Mouse (Mus musculus) limb, embryonic 15.5 days (tissue): ENCODE measurements around the gene Pitpnm3. TPM values are rescaled to one million over a fixed set of nuclear protein-coding genes. Genes with fewer than 3 reads are reported as not detected.

Source experiments
- ATAC-seq: fragments of 200-750 bp; cut with Nextera tagmentation; 2 replicates; pipeline ENCODE4 v1.8.0; 2017; ENCODE audit warnings: low read depth, moderate TSS enrichment; ENCODE audit not compliant: insufficient number of reproducible peaks, low FRiP score, low TSS enrichment
- H3K27ac ChIP-seq: fragments of 300-500 bp; sonication (generic); 2 replicates; pipeline ENCODE4 v1.5.1; 2015; ENCODE audit warnings: moderate library complexity, mild to moderate bottlenecking, inconsistent platforms
- H3K27me3 ChIP-seq: fragments of 300-500 bp; sonication (generic); 2 replicates; pipeline ENCODE4 v1.6.1; 2015; ENCODE audit warnings: inconsistent platforms
- H3K36me3 ChIP-seq: fragments of 300-500 bp; sonication (generic); 2 replicates; pipeline ENCODE4 v1.6.1; 2015; ENCODE audit warnings: inconsistent platforms
- H3K4me1 ChIP-seq: fragments of 300-500 bp; sonication (generic); 2 replicates; pipeline ENCODE4 v1.6.1; 2015; ENCODE audit warnings: inconsistent platforms
- H3K4me2 ChIP-seq: fragments of 300-500 bp; sonication (generic); 2 replicates; pipeline ENCODE4 v1.6.1; 2015; ENCODE audit warnings: mild to moderate bottlenecking, inconsistent platforms
- H3K4me3 ChIP-seq: fragments of 300-500 bp; sonication (generic); 2 replicates; pipeline ENCODE4 v1.5.1; 2015; ENCODE audit warnings: mild to moderate bottlenecking, inconsistent platforms
- H3K9ac ChIP-seq: fragments of 300-500 bp; sonication (generic); 2 replicates; pipeline ENCODE4 v1.6.1; 2015; ENCODE audit warnings: inconsistent platforms
- H3K9me3 ChIP-seq: fragments of 300-500 bp; sonication (generic); 2 replicates; pipeline ENCODE4 v1.6.1; 2016; ENCODE audit warnings: inconsistent platforms
- WGBS: fragments of 180-500 bp; shearing (Covaris S2); methylation state at CpG from one replicate; pipeline ENCODE4 v1.1.7; 2015; 5-methylcytosine and 5-hydroxymethylcytosine counted together
- polyA plus RNA-seq: library from polyadenylated mRNA; unstranded; fragments of >200 nt; fragmentation: Nextera tagmentation; extraction: Ambion mirVana; gene quantifications from 2 replicates; pipeline ENCODE4 v1.2.1, GENCODE M21; 2015

The Pitpnm3 gene
- polyA plus RNA-seq, 1 experiment from 2014 or later = 0.70 TPM

DNA sequence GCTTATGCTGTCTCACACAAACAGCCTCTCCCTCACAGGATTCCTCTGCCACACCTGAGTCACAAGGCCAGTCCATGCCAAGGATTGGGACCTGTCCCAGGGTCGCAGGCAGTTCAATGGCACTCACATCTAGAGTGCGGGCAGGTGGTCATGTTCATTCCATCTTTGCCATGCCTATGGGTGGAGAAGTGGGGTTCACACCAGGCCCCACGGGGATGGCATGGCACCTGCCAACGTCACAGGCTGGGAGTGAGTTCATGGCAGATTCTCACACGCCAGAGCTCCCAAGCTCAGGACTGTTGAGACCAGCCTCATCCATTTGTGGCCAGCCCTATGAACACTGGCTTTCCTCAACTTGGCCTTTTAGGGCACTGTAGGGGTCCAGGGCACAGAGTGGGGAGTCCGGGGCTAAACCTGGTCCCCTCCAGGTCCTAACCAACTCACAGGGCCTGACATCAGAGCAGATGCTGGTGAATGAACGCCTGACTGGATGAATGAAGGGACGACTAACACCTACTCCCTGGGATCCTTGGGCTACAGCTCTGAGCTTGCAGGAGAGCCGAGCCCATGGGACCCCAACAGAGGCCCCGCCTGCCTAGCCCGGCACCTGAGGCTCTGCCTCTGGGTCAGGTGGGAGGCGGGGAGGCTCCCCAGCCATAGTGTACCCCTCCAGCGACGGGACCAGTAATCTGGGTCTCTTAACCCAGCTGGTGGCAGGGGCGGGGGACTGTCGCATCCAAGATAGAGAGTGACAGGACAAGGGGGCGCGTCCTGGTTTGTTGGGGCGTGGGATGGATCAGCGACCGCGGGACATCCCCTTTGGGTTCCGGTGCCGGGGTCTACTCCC lies 819 bp downstream of the Pitpnm3 start:
- Histone ChIP-seq H3K36me3 (no peaks in the 10 kb centered on the region), H3K4me2 (peak overlapping the region; percentile 97), H3K9ac (peak overlapping the region; percentile 51; the same call in 1 of the 2 replicates), H3K9me3 (no peaks in the 10 kb centered on the region), H3K27me3 (peaks cover 60% of the 10 kb centered on the region), H3K27ac (no peak overlapping the region), H3K4me3 (peak overlapping the region; percentile 56), H3K4me1 (peaks cover 37% of the 10 kb centered on the region)
- no peak for ATAC-seq
- WGBS = 14% methylated on average over 24 of the region's 24 CpGs

- Histone ChIP-seq H3K4me2 (no peak overlapping the region), H3K4me3 (no peak overlapping the region), H3K9me3 (no peaks in the 10 kb centered on the region), H3K27me3 (peaks cover 57% of the 10 kb centered on the region), H3K4me1 (peaks cover 37% of the 10 kb centered on the region), H3K9ac (no peak overlapping the region), H3K27ac (no peak overlapping the region), H3K36me3 (no peaks in the 10 kb centered on the region)
- ATAC-seq = no peak
- 59% methylated on average over 10 of the region's 10 CpGs for WGBS
Observed at GRCm38 (mm10) chr11:72133075-72133474, 2.5 kb downstream of the Pitpnm3 start.

- no peak for ATAC-seq
- H3K4me3 ChIP-seq = no peak overlapping the region
- H3K27me3 ChIP-seq = peaks cover 49% of the 10 kb centered on the region
- H3K36me3 ChIP-seq = no peaks in the 10 kb centered on the region
- H3K9ac ChIP-seq = no peak overlapping the region
- WGBS = 19% methylated on average over 3 of the region's 3 CpGs
- peaks cover 41% of the 10 kb centered on the region for H3K4me1 ChIP-seq
- H3K4me2 ChIP-seq = no peak overlapping the region
- no peaks in the 10 kb centered on the region for H3K9me3 ChIP-seq
- H3K27ac ChIP-seq = no peak overlapping the region
Observed at GRCm38 (mm10) chr11:72132266-72132665, 3.3 kb downstream of the Pitpnm3 start.

DNA sequence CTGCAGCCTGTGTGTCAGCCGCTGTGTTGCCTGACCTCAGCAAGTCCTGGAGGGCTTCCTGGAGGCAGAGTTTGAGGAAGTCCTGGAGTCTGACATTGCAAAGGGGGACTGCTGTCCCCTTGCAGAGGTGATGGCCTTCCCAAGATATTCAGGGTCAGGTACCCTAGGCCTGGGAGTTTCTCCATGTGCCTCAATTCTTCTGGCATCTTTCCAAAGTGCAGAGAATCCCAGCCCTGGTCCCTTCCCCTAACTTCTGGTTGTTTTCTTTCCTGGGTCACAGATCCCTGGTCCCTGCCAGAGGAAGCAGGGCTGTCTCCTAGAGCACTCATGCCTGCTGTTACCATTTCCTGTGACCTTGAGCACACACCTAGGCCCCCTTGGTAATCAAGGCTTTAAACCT lies 3.9 kb downstream of the Pitpnm3 start:
- Histone ChIP-seq H3K4me3 (no peak overlapping the region), H3K9me3 (no peaks in the 10 kb centered on the region), H3K9ac (no peak overlapping the region), H3K27ac (no peak overlapping the region), H3K27me3 (peaks cover 43% of the 10 kb centered on the region), H3K4me2 (no peak overlapping the region), H3K36me3 (no peaks in the 10 kb centered on the region), H3K4me1 (peaks cover 41% of the 10 kb centered on the region)
- no peak for ATAC-seq
- WGBS = 88% methylated on average over 1 of the region's 1 CpGs

DNA sequence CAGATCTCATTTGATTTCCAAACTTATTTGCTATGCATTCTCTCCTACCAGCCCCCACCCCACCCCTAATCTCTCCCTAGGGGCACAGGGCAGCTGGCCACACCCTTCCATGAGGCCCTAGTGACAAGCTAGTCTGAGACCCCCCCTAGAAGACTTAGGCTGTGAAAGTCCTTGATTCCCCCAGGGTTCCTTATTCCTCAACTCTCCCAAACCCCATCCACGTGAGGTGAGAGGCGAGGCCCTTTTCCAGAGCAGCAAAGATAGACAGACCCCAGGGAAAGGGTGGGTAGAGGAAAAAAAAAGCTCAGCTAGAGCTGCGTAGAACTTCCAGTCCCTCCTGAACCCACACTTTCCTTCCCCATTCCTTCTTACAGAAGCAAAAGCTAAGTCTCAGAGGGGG lies 4.7 kb downstream of the Pitpnm3 start:
- 81% methylated on average over 3 of the region's 3 CpGs for WGBS
- ATAC-seq = no peak

GRCm38 (mm10) chr11:72130472-72130871 lies 5.1 kb downstream of the Pitpnm3 start:
- Histone ChIP-seq H3K27ac (no peak overlapping the region), H3K4me2 (no peak overlapping the region), H3K9me3 (no peaks in the 10 kb centered on the region), H3K4me1 (peaks cover 35% of the 10 kb centered on the region), H3K4me3 (no peak overlapping the region), H3K9ac (no peak overlapping the region), H3K27me3 (peaks cover 31% of the 10 kb centered on the region), H3K36me3 (no peaks in the 10 kb centered on the region)
- 44% methylated on average over 3 of the region's 3 CpGs for WGBS
- ATAC-seq = no peak

More for the DNA sequence above, 4.7 kb downstream of the Pitpnm3 start:
- Histone ChIP-seq H3K4me2 (no peak overlapping the region), H3K4me1 (peaks cover 40% of the 10 kb centered on the region), H3K27ac (no peak overlapping the region), H3K36me3 (no peaks in the 10 kb centered on the region), H3K4me3 (no peak overlapping the region), H3K27me3 (peaks cover 35% of the 10 kb centered on the region), H3K9me3 (no peaks in the 10 kb centered on the region), H3K9ac (no peak overlapping the region)

- WGBS = 16% methylated on average over 11 of the region's 11 CpGs
- Histone ChIP-seq H3K4me1 (peaks cover 31% of the 10 kb centered on the region), H3K9ac (no peak overlapping the region), H3K27me3 (peaks cover 26% of the 10 kb centered on the region), H3K36me3 (no peaks in the 10 kb centered on the region), H3K27ac (no peak overlapping the region), H3K4me2 (no peak overlapping the region), H3K4me3 (no peak overlapping the region), H3K9me3 (no peaks in the 10 kb centered on the region)
- ATAC-seq = no peak
Observed at GRCm38 (mm10) chr11:72130021-72130420, 5.6 kb downstream of the Pitpnm3 start.

DNA sequence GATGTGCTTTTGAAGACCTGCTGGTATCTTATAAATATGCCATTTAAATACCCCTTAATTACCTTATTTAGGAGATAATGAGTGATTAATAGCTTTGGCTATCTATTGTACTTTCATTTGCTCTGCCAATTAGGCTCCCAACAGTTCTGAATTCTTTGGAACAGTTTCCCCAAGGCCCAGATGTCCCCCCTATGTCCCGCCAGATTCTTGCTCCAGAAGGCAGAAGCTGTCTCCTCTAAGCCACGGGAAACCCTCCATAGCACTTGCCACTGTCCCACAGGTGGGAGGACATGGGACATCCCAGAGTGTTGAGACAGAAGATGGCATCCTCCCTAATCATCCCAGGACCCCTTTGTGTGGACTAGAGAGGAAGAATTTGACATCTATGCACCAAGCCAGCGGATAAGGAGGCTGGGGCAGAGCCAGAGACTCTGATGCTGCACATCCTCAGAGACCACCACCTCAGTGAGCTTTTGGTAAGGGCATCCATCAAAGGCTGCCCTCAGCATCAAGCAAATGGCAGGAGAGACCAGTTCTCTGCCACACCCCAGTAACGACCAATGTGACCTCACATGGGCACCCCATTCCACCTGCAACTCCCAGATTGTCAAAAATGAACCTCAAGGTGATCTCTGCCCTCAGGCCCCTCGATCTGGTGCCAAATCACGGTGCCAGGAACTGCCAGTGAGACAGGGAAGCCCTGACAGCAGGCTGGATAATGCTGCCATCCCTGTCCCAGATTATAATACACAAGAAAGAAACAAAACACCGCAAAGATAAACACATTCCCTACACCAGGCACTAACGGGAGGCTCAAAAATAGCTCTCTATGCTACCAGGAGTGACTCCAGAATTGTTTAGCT lies 6.3 kb downstream of the Pitpnm3 start:
- ATAC-seq = no peak
- Histone ChIP-seq H3K4me3 (no peak overlapping the region), H3K27ac (no peak overlapping the region), H3K9ac (no peak overlapping the region), H3K9me3 (no peaks in the 10 kb centered on the region), H3K27me3 (peaks cover 19% of the 10 kb centered on the region), H3K4me2 (no peak overlapping the region), H3K4me1 (peaks cover 29% of the 10 kb centered on the region), H3K36me3 (no peaks in the 10 kb centered on the region)
- 68% methylated on average over 8 of the region's 8 CpGs for WGBS

DNA sequence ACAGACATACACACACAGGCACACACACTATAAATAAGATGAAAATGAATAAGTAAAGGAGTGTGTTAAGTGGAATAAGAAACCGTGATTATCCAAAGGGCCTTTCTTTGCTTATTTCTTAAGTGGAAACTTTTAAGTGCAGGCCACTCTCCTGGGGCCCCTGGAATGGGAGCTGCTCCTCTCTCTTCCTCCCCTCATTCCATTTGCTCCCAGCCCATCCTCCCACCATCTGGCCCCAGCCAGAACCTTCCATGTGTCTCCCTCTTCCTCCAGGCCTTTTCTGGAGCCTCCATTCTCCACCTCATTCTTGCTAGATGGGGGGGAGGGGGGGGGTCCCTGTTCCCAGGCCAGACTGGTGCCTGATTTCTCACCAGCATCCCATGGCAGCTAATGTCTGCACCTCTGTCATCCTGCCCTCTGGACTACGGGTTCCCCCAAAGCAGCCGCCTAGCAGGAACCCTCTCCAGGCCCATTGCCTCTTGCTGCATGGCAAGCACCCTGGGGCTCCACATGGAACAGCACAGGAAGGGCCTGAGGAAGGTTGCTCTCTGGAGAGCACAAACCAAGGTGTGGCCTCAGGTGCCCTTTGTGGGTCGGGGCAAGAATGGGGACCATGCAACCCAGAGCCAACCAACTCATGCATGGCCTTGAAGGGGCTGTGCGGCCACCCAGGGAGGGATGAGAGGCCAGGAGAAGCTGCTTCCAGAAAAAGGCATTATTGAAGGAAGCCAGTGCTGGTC lies 8.0 kb downstream of the Pitpnm3 start:
- Histone ChIP-seq H3K36me3 (no peaks in the 10 kb centered on the region), H3K27me3 (peaks cover 6% of the 10 kb centered on the region; the same call in 1 of the 2 replicates), H3K27ac (no peak overlapping the region), H3K4me1 (peaks cover 24% of the 10 kb centered on the region), H3K4me3 (no peak overlapping the region), H3K9me3 (no peaks in the 10 kb centered on the region), H3K4me2 (no peak overlapping the region), H3K9ac (no peak overlapping the region)
- 79% methylated on average over 5 of the region's 5 CpGs for WGBS
- no peak for ATAC-seq

- ATAC-seq = no peak
- no peaks in the 10 kb centered on the region for H3K36me3 ChIP-seq
- H3K4me3 ChIP-seq = no peak overlapping the region
- no peak overlapping the region for H3K27ac ChIP-seq
- no peaks in the 10 kb centered on the region for H3K9me3 ChIP-seq
- H3K4me2 ChIP-seq = no peak overlapping the region
- peaks cover 12% of the 10 kb centered on the region for H3K4me1 ChIP-seq
- H3K27me3 ChIP-seq = no peaks in the 10 kb centered on the region
- no peak overlapping the region for H3K9ac ChIP-seq
- 60% methylated on average over 3 of the region's 3 CpGs for WGBS
Observed at GRCm38 (mm10) chr11:72125781-72126180, 9.8 kb downstream of the Pitpnm3 start.

DNA sequence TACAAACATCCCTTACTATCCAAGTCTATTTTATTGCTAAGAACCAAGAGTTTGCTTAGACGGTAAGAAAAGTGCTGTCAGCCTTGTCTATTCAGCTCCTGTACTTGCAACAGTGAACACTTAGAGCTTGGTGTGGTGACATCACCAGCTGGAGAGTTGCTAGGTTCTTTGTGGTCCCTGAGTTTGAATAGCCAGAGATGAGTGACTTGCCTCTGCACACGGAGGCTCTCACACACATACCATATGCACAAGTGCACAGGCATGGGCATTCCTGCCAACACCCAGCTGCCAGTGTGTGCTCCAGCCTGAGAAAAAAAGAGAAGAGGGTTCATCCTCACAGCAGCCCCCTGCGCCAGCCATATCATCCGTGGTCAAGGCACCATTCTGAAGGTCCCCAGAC lies 12.0 kb downstream of the Pitpnm3 start:
- WGBS = 82% methylated on average over 4 of the region's 4 CpGs
- H3K27me3 ChIP-seq = no peaks in the 10 kb centered on the region
- no peak overlapping the region for H3K4me2 ChIP-seq
- 0 out of 2 replicates have a peak, but pooled peaks cover 4% of the 10 kb centered on the region for H3K4me1 ChIP-seq
- no peaks in the 10 kb centered on the region for H3K36me3 ChIP-seq
- no peak overlapping the region for H3K27ac ChIP-seq
- no peaks in the 10 kb centered on the region for H3K9me3 ChIP-seq
- no peak overlapping the region for H3K9ac ChIP-seq
- H3K4me3 ChIP-seq = no peak overlapping the region
- no peak for ATAC-seq
